Mouse (Mus musculus) activated CD4-positive, CD25-positive, alpha-beta regulatory T cell, adult 4 months (primary cell): ENCODE results near the gene Exosc5. TPM values are rescaled to one million over a fixed set of nuclear protein-coding genes. Genes with fewer than 3 reads are reported as not detected.

Experiments used
- ATAC-seq: one replicate; pipeline ENCODE4 v1.8.0; 2017
- polyA plus RNA-seq, 2 experiments: library from polyadenylated mRNA; unstranded; fragments of 100-300 nt; shearing (Covaris generic); gene quantifications; one replicate each; pipeline ENCODE4 v1.2.1; 2017

Exosc5 gene
- polyA plus RNA-seq, 2 experiments from 2014 or later: 94.5 to 110 TPM

DNA sequence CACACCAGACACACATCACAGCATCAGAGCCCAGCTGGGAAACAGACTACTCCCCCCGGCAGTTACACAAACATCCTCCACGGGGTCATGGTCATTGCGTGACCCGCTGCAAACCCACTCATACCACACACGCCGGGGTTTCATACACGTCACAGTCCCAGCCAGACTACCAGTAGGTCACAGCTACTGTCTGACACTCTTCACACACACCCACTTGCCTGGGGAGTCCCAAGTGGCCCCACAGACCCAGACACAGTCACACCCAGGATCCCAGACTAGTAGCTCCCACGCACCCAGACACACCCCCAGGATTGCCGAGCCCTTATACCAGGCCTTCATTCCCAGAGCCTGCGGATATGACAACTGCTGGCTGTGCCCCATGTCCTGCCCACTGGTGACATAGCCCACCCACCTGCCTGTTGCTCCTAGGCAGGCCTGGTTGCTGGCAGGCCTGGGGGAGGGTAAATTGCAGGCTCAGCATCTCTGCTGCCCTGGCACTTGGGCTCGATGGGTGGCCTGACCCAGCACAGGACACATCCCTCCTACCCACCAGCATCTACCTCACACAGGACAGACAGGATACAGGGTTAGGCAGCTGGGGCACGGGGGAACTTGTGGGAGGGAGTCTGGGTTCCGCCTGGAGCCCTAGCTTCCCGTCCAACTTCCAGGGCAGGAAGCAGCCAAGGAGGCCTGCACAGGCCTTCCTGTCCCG lies 48.8 kb downstream of the Exosc5 start:
- peak; percentile 46 for ATAC-seq

DNA sequence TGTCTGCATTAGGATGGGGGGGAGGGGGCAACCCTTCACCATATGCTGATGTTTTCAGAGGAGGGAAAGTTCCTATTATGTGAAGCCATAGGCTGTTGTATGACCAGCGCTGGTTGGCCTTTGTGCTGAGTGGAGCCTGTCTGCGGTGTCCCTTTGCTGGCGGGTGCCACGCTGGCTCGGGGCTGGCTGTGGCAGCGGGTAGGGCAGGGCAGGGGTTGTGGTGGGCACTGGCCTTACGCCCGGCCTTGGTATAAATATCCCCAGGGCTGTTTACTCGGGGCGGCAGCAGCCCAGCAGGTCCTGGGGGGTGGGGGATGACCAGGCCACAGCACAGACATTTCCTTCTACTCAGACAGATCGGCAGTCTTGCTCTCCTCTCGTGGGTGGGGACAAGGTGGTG lies 51.0 kb downstream of the Exosc5 start:
- no peak for ATAC-seq

- ATAC-seq: peak; percentile 32
These were observed 51.7 kb downstream of the Exosc5 start for GRCm38 (mm10) chr7:25710519-25711130.

- ATAC-seq: no peak
These were observed 52.2 kb downstream of the Exosc5 start for GRCm38 (mm10) chr7:25711165-25711564.

- ATAC-seq: no peak
These were observed 52.8 kb downstream of the Exosc5 start for GRCm38 (mm10) chr7:25711731-25712197.

DNA sequence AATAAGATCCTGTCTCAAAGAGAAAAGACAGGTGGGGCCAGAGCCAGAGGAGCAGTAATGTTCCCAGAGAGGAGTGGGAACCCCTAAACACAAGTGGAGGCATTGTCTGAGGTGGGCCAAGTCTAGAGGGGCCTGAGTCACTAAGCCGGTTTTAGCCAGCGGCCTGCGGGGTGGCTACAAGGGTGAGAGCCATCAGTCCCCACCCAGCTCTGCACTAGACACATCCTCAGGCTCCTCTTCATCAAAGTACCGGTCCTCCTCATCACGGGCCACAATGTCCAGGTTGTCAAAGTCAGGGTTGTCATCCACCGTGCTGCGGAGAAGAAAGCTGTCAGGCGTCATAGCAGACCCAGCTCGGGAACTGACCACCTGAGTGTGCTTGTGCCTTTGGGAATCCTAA lies 53.8 kb downstream of the Exosc5 start:
- no peak for ATAC-seq

GRCm38 (mm10) chr7:25714581-25714980 lies 55.6 kb downstream of the Exosc5 start:
- no peak for ATAC-seq

DNA sequence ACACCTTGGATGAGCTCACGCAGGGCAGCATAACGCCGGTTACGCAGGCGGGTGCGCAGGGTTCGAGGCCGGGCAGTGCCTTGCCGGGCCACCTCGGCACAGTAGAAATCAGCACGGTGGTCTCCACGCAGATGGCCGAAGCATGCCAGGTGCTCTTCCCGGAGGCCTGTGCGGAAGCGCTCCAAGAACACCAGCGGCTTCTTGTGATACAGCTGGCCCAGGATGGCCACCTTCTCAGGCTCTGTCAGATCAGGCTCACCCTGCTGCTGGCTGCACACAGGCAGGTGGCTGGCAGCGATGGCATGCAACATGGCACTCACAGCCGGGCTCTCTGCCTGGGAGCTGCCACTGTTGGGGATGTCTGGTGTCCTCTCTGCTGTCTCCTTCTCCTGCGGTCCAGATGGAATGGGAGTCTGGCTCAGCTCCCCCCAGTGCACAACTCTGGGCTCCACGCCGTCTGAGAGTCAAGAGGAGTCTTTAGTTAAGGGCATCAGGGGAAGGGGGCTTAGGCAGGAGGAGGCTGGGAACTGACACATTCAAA lies 56.8 kb downstream of the Exosc5 start:
- no peak for ATAC-seq

GRCm38 (mm10) chr7:25717478-25717877 lies 58.5 kb downstream of the Exosc5 start:
- no peak for ATAC-seq

DNA sequence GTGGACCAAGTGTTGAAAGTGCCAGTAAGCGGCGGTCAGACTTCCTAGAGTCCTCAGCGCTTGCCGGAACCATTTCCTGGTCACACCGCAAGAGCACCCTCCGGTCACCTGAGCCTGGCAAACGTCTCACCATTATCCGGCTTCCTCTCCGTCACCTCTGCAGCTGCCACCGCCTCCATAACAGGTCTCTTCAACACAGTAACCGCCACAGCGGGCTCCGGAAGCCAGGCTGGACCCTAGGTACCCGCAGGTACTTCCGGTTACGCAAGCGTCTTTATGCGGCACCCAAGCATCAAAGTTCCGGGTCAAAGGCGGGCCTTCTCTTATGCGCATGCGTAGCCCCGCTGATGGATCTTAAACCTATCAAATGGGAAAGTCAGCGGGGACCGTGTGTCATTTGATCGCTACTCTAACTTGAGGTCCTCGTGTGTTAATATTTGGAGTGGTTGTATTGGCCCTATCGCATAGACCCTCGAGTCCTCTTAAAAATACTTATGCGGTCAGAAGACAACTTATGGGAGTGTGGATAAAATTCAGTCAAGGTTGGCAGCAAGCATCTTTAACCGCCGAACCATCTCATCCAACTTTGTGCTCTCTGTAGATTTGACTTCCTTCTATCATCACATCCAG lies 59.9 kb downstream of the Exosc5 start, which contains the start of gene Ccdc97:
Ccdc97 (minus strand) TSS at position 301 of the 630 bp plus-strand sequence.
- peak; percentile 92 for ATAC-seq

- ATAC-seq: no peak
These were observed 61.0 kb downstream of the Exosc5 start for GRCm38 (mm10) chr7:25719761-25720610.

DNA sequence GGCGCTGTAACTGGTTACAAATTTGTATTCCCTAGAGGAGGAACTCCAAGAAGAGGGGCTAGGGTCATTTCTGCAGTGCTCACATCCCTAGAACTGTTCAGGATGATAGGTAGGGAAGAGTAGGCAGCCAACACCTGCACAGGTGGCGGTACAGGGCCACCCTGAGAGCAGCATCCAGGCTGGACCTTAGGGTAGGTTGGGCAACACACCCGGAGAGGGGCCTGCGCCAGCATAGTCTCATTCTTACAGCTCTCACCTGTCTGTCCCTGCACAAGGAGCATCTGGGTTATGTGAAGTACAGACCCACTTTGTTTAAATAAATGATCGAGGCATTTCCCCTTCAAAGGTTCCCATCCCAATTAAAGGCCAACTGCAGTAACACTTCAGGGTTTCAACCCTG lies 61.8 kb downstream of the Exosc5 start:
- no peak for ATAC-seq

Other genes with a start within 250 kb of the Exosc5 start
- gene Cxcl17, start 246.3 kb upstream of the Exosc5 start, polyA plus RNA-seq: not detected
- under 1 TPM in 1 of 2 experiments, not detected in 1; 0.33 TPM for gene Ceacam1, start 181.6 kb upstream of the Exosc5 start, polyA plus RNA-seq
- gene Ceacam2, start 119.3 kb upstream of the Exosc5 start, polyA plus RNA-seq: not detected
- not detected for gene Erich4, start 43.3 kb upstream of the Exosc5 start, polyA plus RNA-seq
- gene Dmac2, start 39.8 kb upstream of the Exosc5 start, polyA plus RNA-seq: 10 to 100 TPM; 36.4 to 42.7 TPM
- gene B3gnt8, start 32.5 kb upstream of the Exosc5 start, polyA plus RNA-seq: under 1 TPM; 0.21 to 0.79 TPM
- gene Bckdha, start 183 bp upstream of the Exosc5 start, polyA plus RNA-seq: 10 to 100 TPM; 15.3 to 15.8 TPM
- gene Tmem91, start 16.0 kb downstream of the Exosc5 start, polyA plus RNA-seq: 10 to 100 TPM; 10.4 to 11.6 TPM
- 10 to 100 TPM; 54.0 to 70.8 TPM for gene B9d2, start 21.6 kb downstream of the Exosc5 start, polyA plus RNA-seq
- 1 to 10 TPM; 4.7 to 8.6 TPM for gene Tgfb1, start 27.8 kb downstream of the Exosc5 start, polyA plus RNA-seq
- gene Ccdc97, start 59.9 kb downstream of the Exosc5 start, polyA plus RNA-seq: 10 to 100 TPM; 31.1 to 46.9 TPM
- gene Hnrnpul1, start 95.6 kb downstream of the Exosc5 start, polyA plus RNA-seq: 10 to 100 TPM; 47.1 to 58.0 TPM
- 10 to 100 TPM; 16.5 to 26.4 TPM for gene Axl, start 129.5 kb downstream of the Exosc5 start, polyA plus RNA-seq
- gene Cyp2s1, start 157.7 kb downstream of the Exosc5 start, polyA plus RNA-seq: 1 to 10 TPM; 3.2 to 4.9 TPM
- not detected for gene Cyp2b10, start 238.5 kb downstream of the Exosc5 start, polyA plus RNA-seq